Mouse (Mus musculus) left cerebral cortex, postnatal 4 days (tissue): ENCODE measurements around the gene Cdip1. TPM values are rescaled to one million over a fixed set of nuclear protein-coding genes. Genes with fewer than 3 reads are reported as not detected.

ENCODE experiments used
- DNase-seq: peaks from one replicate; pipeline ENCODE4 v3.0.0-alpha.2; 2022
- intact Hi-C: fragments of 180-260 bp; cut with DNase I; formaldehyde crosslinking; loops from one replicate; pipeline ENCODE4 v1.15.1; 2025
- total RNA-seq, 2 experiments: library from RNA; stranded (reverse); gene quantifications; 2 replicates each; pipeline ENCODE4 v1.2.3; 2021

Gene Cdip1
- total RNA-seq, 2 experiments from 2014 or later: 89.0 to 93.5 TPM

DNA sequence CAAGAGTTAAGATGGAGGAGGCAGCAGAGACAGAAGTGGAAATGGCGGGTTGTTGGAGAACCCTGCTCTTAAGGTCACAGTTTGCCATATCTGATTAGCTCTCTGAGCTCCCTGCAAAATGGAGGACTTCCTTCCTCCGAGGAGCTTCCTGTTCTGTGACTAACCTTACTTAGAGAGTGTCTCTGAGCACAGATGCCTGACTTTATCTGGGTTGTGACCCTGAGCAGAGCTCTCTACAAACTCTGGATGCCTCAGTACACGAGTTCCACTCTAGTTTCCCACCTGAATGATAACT is 67.2 kb downstream of the Cdip1 start:
- no peak for DNase-seq
- intact Hi-C loops: no loop called here

DNA sequence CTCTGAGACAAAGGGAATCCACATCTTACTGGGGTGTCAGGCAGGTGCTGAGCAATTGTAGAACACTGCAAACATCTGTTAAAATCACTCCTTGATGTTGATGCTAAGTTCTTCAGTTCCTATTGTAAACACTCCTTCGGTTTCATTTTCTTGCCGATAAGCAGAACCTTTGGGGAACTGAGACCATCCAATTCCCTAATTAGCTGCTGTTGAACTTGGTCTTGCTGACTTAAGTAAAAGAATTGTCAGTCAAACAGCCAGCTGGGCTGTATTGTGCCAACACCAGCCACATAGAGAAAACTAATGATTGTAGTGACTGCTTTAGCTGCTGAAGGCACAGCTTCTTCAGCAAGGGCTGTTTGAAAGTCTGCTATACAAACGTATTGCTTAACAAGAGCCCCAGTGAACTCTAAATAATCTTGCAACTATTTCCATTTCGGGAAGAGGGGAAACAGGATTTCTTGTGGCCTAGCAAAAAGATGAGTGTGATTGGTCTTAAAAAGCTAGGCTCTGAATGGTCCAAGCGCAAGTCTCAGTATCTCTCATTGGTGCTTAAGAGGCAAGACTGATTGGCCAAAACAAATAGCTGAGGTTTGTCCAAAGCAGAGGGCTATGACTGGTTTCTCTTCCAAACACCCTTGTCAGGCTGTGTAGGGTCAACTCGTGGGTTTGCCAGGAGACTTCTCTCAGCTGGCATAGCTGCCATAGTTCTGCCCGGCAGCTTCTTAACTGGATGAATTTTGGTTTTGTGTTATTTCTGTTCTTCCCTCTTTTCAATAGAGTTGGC is 67.8 kb downstream of the Cdip1 start:
- DNase-seq: no peak

DNA sequence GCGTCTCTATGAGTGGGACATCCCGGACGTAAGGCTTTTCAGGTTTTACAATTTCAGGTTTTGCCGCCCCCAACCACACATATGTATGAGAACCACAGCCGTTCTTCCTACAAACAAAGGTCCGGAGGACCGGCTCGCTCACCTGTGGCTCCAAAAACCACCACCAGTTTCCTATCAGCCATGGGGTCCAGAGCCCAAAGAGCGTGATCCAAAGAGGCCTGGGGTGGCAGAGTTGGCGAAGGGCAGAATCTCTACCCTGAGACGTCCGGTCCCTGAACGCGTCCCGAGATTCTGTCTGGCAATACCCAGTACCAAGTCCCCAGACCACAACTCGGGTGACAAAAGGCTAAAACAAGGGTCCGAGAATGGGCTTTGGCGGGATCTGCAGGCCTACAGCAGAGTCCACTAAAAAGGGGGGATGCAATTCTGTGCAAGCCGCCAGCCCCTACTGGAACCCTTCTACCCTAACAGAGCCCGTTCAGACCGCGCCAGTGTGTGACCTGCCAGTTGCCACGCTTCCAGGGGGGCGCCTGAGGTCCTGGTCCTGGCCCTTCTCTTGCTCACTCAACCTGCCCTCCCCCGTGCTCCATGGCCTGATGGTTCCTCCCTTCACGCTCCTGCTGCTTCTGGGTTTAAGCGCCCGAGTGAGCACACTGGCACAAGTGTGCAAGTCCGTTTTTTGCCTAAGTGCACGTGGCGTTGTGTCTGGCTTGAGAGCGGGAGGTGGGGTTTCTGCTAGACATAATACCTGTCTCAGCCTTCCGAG is 71.2 kb downstream of the Cdip1 start, which contains the start of gene Nmral1:
Nmral1 (minus strand) TSS at position 604 of the 766 bp plus-strand sequence.
- intact Hi-C loops: no loop called here
- DNase-seq: peak; percentile 81

More for the DNA sequence above, 67.8 kb downstream of the Cdip1 start:
- intact Hi-C loops: no loop called here

DNA sequence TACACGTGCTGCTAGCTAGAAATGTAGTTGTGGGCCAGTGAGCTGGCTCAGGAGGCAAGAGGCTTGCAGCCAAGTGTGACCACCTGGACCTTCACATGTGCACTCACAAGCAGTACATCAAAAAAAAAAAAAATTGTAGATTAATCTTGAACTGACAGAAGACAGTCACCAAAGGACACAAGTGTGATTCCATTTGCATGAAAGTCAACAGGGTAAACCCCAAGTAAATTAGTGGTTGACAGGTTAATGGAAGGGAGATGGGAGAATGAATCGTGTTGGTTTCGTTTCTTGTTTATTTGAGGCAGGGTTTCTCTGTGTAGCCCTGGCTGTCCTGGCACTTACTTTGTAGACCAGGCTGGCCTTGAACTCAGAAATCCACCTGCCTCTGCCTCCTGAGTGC is 72.2 kb downstream of the Cdip1 start:
- no peak for DNase-seq
- intact Hi-C loops: no loop called here

- intact Hi-C loops: no loop called here
- DNase-seq: no peak
Measured at GRCm38 (mm10) chr16:4713861-4714710, 76.0 kb downstream of the Cdip1 start.

DNA sequence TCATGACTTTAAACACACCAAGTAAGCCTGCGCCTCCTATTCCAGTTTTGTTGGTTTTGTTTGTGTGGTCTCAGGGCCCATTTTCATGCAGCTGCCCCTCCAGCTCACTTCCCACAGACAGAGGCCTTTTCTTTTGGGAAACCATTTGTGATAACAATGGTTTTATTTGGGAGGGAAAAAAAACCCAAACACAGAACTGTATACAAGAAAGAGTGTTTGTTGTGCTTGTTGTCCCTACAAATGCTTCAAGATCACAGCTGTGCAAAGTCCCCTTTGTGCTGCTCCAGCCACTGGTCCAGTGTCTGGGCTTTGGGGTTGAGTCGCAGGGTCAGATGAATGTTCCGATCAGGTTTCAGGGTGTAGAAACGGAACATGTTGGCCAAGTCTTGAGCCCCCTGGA is 78.9 kb downstream of the Cdip1 start:
- DNase-seq: no peak
- intact Hi-C loops: no loop called here

DNA sequence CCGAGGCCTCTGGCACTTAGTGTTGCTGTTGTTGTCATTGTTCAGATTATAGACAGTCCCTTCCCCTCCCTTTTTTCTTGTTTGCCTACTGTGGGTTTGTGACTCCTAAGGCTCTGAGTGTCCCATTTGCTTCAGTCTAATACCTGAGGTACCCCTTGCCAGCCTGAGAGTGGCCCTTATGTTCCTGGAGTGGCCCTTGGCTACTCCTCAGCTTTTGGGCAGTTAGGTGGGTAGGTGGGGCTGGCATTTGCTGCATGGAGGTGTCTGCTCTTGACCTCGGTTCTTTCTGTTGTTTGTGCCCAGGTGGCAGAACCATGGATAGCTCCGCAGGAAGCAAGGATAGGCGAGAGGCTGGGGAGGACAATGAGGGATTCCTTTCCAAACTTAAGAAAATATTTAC is 84.6 kb downstream of the Cdip1 start:
- DNase-seq: no peak
- intact Hi-C loops: no loop called here

DNA sequence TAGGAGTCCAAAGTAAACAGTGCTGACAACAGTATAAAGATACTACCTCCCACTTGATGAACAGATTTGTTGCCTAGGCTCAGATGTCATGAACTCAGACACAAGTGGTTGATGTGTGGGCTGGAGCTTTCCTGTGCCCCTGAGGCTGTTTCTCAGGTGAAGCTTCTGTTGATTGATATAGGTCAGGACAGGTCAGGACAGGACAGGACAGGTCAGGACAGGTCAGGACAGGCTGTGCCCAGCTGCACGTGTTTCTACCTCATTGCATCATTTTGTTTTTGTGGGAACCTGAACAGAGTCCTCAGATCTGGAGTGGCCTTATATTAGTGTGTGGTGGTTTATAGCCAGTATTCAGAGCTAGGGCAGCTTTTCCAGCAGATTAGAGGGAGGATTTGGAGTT is 87.4 kb downstream of the Cdip1 start:
- intact Hi-C loops: no loop called here
- DNase-seq: no peak

DNA sequence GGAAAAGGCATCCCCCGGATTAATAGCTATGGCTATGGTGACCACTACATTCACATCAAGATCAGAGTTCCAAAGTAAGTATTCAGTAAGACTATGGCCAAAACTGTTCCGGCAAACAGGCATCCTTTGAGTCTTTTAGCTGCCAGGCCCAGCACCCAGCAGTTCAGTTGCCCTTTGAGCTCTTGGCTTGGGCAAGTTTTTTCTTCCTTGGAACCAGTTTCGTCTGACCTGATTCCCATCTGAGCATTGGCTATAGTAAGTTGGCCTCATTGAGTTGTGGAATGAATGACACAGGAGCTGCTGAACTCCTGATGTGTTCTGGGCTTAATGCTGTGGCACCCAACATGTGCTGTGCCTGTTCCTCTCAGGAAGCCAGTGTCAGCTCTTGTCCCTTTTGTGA is 88.9 kb downstream of the Cdip1 start:
- intact Hi-C loops: no loop called here
- DNase-seq: no peak

Other genes with a start within 250 kb of the Cdip1 start
- gene Srl, start 248.5 kb downstream of the Cdip1 start, total RNA-seq: 10 to 100 TPM; 34.2 to 41.4 TPM
- gene Tfap4, start 230.4 kb downstream of the Cdip1 start, total RNA-seq: 10 to 100 TPM; 13.0 to 13.4 TPM
- gene Glis2, start 195.6 kb downstream of the Cdip1 start, total RNA-seq: 10 to 100 TPM; 29.0 to 32.8 TPM
- gene Pam16, start 165.3 kb downstream of the Cdip1 start, total RNA-seq: 10 to 100 TPM; 76.7 to 85.7 TPM
- 1 to 10 TPM; 2.6 to 3.2 TPM for gene Vasn, start 150.4 kb downstream of the Cdip1 start, total RNA-seq
- gene Dnaja3, start 150.3 kb downstream of the Cdip1 start, total RNA-seq: 10 to 100 TPM; 40.0 to 40.2 TPM
- 100 to 1,000 TPM in 1 of 2 experiments, 10 to 100 TPM in 1; 99.4 to 104 TPM for gene Coro7, start 110.5 kb downstream of the Cdip1 start, total RNA-seq
- 10 to 100 TPM; 26.6 to 28.8 TPM for gene Nmral1, start 70.9 kb downstream of the Cdip1 start, total RNA-seq
- 10 to 100 TPM; 70.2 to 70.8 TPM for gene Hmox2, start 63.9 kb downstream of the Cdip1 start, total RNA-seq
- not detected for gene 4930562C15Rik, start 45.1 kb upstream of the Cdip1 start, total RNA-seq
- gene Ubald1, start 90.0 kb upstream of the Cdip1 start, total RNA-seq: 10 to 100 TPM; 58.5 to 59.1 TPM
- 100 to 1,000 TPM; 152 to 163 TPM for gene Mgrn1, start 96.0 kb upstream of the Cdip1 start, total RNA-seq
- gene Nudt16l1, start 148.5 kb upstream of the Cdip1 start, total RNA-seq: 10 to 100 TPM; 65.9 to 68.9 TPM
- 10 to 100 TPM; 60.2 to 63.0 TPM for gene Anks3, start 173.9 kb upstream of the Cdip1 start, total RNA-seq
- not detected for gene Sept12, start 207.6 kb upstream of the Cdip1 start, total RNA-seq
- gene Smim22, start 217.0 kb upstream of the Cdip1 start, total RNA-seq: not detected
- gene Rogdi, start 223.3 kb upstream of the Cdip1 start, total RNA-seq: 10 to 100 TPM; 79.8 to 89.3 TPM